Mouse (Mus musculus) forebrain, postnatal 0 days (tissue): ENCODE measurements at regions not wholly inside any gene's neighbourhood (a gene's known extent, or its start where the extent isn't known, plus 50 kb on each side); places are given as distances from the start of the nearest gene placed in this dataset.

Source experiments
- ATAC-seq: fragments of 200-750 bp; cut with Nextera tagmentation; 2 replicates; pipeline ENCODE4 v1.8.0; 2017; ENCODE audit warnings: mild to moderate bottlenecking, moderate library complexity
- DNase-seq: peaks from one replicate; pipeline ENCODE4 v3.0.0-alpha.2; 2015
- H3K27ac ChIP-seq: fragments of 300-500 bp; sonication (generic); 2 replicates; pipeline ENCODE4 v1.5.1; 2014; ENCODE audit warnings: low read depth, mild to moderate bottlenecking, antibody characterized with exemption, low read length, moderate library complexity, mixed read lengths
- H3K27me3 ChIP-seq: fragments of 300-500 bp; sonication (generic); 2 replicates; pipeline ENCODE4 v1.6.1; 2014; ENCODE audit warnings: mild to moderate bottlenecking, low read length, mixed read lengths; ENCODE audit not compliant: insufficient read depth
- H3K36me3 ChIP-seq: fragments of 300-500 bp; sonication (generic); 2 replicates; pipeline ENCODE4 v1.6.1; 2014; ENCODE audit warnings: mild to moderate bottlenecking, moderate library complexity; ENCODE audit not compliant: insufficient read depth
- H3K4me1 ChIP-seq: fragments of 300-500 bp; sonication (generic); 2 replicates; pipeline ENCODE4 v1.6.1; 2014; ENCODE audit warnings: antibody characterized with exemption; ENCODE audit not compliant: insufficient read depth
- H3K4me2 ChIP-seq: fragments of 300-500 bp; sonication (generic); 2 replicates; pipeline ENCODE4 v1.6.1; 2014; ENCODE audit warnings: low read depth, mild to moderate bottlenecking, moderate library complexity
- H3K4me3 ChIP-seq: fragments of 300-500 bp; sonication (generic); 2 replicates; pipeline ENCODE4 v1.5.1; 2014; ENCODE audit warnings: low read depth, low read length, mixed read lengths
- H3K9ac ChIP-seq: fragments of 300-500 bp; sonication (generic); 2 replicates; pipeline ENCODE4 v1.6.1; 2014; ENCODE audit warnings: mild to moderate bottlenecking
- H3K9me3 ChIP-seq: fragments of 300-500 bp; sonication (generic); 2 replicates; pipeline ENCODE4 v1.6.1; 2016; ENCODE audit warnings: low read length
- CTCF ChIP-seq: sonication (generic); IDR thresholded peaks from 2 replicates; pipeline ENCODE4 v1.5.1; 2016; ENCODE audit warnings: antibody characterized with exemption, control low read depth, low read depth
- WGBS: fragments of 180-500 bp; shearing (Covaris S2); extraction: QIAGEN DNeasy Blood & Tissue Kit; methylation state at CpG from one replicate; pipeline ENCODE4 v1.1.7; 2014; 5-methylcytosine and 5-hydroxymethylcytosine counted together

- no peak overlapping the region for H3K4me2 ChIP-seq
- no peak for DNase-seq
- no peak overlapping the region for H3K27ac ChIP-seq
- no peak for ATAC-seq
- TF ChIP-seq CTCF: no peak
- no peaks in the 10 kb centered on the region for H3K4me1 ChIP-seq
- H3K9me3 ChIP-seq: no peaks in the 10 kb centered on the region
- no peaks in the 10 kb centered on the region for H3K27me3 ChIP-seq
- H3K36me3 ChIP-seq: no peaks in the 10 kb centered on the region
- H3K9ac ChIP-seq: no peak overlapping the region
- 80% methylated on average over 7 of the region's 7 CpGs for WGBS
- no peak overlapping the region for H3K4me3 ChIP-seq
These were observed 248.5 kb upstream of the Tnp1 start for GRCm38 (mm10) chr1:73264245-73264644.

DNA sequence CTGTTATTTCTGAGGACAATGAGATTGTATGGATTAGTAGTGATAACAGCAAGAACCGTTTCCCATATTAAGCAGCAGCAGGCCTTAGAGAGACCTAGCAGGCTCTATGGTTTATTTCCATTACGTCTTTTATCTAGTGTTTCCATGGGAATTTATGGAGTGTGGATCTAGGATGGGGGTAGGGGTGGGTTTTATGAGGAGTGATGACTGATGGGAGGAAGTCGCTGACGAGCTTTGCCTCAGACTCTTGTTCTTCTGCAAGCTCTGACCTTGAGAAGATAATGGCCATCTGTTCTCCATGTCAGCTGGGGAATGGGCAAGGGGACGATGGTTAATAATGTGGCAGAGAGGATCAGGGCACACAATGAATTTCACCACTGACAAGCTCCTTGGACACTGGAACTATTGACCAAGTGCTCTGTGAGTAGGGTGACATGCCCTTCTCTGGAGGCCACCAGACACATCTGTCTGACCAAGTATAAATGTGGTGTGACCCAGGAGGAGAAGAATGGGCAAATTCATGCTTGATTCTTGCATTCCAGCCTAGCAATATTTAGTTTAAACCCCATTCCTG is 243.9 kb upstream of the Tnp1 start:
- TF ChIP-seq CTCF: no peak
- H3K36me3 ChIP-seq: no peaks in the 10 kb centered on the region
- ATAC-seq: no peak

GRCm38 (mm10) chr1:73257263-73257662 is 241.6 kb upstream of the Tnp1 start:
- H3K27me3 ChIP-seq: no peaks in the 10 kb centered on the region
- no peak overlapping the region for H3K27ac ChIP-seq
- no peak for DNase-seq
- 84% methylated on average over 2 of the region's 2 CpGs for WGBS
- no peak for TF ChIP-seq CTCF
- ATAC-seq: no peak
- no peaks in the 10 kb centered on the region for H3K36me3 ChIP-seq
- H3K4me2 ChIP-seq: no peak overlapping the region
- no peak overlapping the region for H3K9ac ChIP-seq
- H3K4me1 ChIP-seq: no peaks in the 10 kb centered on the region
- no peaks in the 10 kb centered on the region for H3K9me3 ChIP-seq
- H3K4me3 ChIP-seq: no peak overlapping the region

More for the DNA sequence above, 243.9 kb upstream of the Tnp1 start:
- no peak for DNase-seq
- no peak overlapping the region for H3K27ac ChIP-seq
- no peak overlapping the region for H3K4me3 ChIP-seq
- H3K27me3 ChIP-seq: no peaks in the 10 kb centered on the region
- H3K9me3 ChIP-seq: no peaks in the 10 kb centered on the region
- no peak overlapping the region for H3K4me2 ChIP-seq
- no peaks in the 10 kb centered on the region for H3K4me1 ChIP-seq
- H3K9ac ChIP-seq: no peak overlapping the region
- WGBS: 74% methylated on average over 5 of the region's 5 CpGs

DNA sequence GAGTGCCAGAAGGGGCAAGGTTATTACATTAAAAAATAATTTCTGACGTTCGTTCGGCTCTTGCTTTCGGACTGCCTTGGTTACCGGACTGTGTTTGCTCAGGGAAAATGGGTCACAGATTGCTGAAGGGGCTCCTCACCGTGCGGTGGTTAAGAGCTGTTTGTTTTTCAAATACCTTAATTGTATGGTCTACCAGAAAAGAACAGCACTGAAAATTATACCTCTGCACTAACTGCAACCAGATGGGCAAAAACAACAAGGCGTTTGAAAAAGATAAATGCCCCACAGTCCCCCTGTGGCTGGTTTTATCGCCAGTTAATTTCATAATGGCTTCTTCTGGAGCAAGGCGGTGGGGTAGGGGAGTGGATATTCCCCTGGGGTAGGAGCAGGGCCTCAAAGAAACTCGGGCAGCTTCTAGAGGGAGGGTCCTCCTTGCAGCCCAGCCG is 236.2 kb upstream of the Tnp1 start:
- Histone ChIP-seq H3K27ac (no peak overlapping the region), H3K4me2 (no peak overlapping the region), H3K9ac (no peak overlapping the region), H3K4me3 (no peak overlapping the region), H3K27me3 (no peaks in the 10 kb centered on the region), H3K9me3 (no peaks in the 10 kb centered on the region), H3K36me3 (no peaks in the 10 kb centered on the region), H3K4me1 (no peaks in the 10 kb centered on the region)
- 63% methylated on average over 12 of the region's 12 CpGs for WGBS
- ATAC-seq (no peak), DNase-seq (no peak)
- no peak for TF ChIP-seq CTCF

DNA sequence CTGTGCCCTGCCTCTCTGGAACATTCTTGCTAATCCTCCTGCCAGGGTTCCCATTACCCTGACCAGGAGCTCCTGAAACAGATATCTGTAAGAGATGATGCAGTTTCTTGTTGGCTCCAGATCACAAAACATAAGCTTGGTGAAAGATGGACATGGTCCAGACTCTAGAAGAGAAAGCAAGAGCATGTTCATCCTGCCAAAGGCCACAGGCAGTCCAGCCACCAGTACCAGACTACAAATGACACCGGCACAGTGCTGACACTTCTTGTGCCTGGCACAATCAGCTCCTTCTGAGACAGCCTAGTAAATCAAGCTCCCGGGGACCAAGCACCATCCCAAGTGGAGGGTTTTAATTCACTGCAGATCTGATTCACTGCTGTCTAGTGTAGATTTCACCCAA is 228.3 kb upstream of the Tnp1 start:
- no peak for TF ChIP-seq CTCF
- no peaks in the 10 kb centered on the region for H3K4me1 ChIP-seq
- no peak overlapping the region; the same call in 1 of the 2 replicates for H3K27ac ChIP-seq
- H3K4me3 ChIP-seq: no peak overlapping the region
- ATAC-seq: no peak
- no peaks in the 10 kb centered on the region for H3K9me3 ChIP-seq
- 83% methylated on average over 2 of the region's 2 CpGs for WGBS
- H3K36me3 ChIP-seq: no peaks in the 10 kb centered on the region
- H3K27me3 ChIP-seq: no peaks in the 10 kb centered on the region
- H3K9ac ChIP-seq: no peak overlapping the region
- no peak overlapping the region for H3K4me2 ChIP-seq
- DNase-seq: no peak

GRCm38 (mm10) chr1:73242290-73242689 is 226.6 kb upstream of the Tnp1 start:
- ATAC-seq (no peak), DNase-seq (no peak)
- H3K9ac ChIP-seq: no peak overlapping the region
- H3K4me3 ChIP-seq: no peak overlapping the region
- H3K27me3 ChIP-seq: no peaks in the 10 kb centered on the region
- WGBS: 85% methylated on average over 9 of the region's 9 CpGs
- H3K4me1 ChIP-seq: no peaks in the 10 kb centered on the region
- no peak overlapping the region for H3K27ac ChIP-seq
- H3K9me3 ChIP-seq: no peaks in the 10 kb centered on the region
- TF ChIP-seq CTCF: no peak
- no peak overlapping the region for H3K4me2 ChIP-seq
- no peaks in the 10 kb centered on the region for H3K36me3 ChIP-seq

DNA sequence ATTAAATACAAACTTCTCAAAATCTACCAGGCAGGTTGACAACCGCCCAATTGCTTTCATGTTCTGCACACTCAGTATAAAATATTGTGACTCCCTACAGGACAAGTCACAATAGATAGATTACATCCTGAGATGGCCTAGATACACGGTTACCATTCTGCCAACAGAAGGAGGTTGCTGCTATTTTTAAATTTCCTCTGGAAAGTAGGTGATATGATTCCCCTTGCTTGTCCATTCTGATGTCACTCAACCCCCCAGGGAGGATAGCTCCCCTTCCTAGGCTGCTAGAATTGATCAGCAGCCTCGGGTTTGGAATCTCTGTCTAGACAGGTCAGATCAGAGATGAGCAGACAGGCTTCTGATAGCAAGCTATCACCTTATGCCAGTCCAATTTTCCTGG is 221.2 kb upstream of the Tnp1 start:
- no peak overlapping the region for H3K27ac ChIP-seq
- no peak overlapping the region for H3K4me2 ChIP-seq
- H3K4me1 ChIP-seq: no peaks in the 10 kb centered on the region
- no peaks in the 10 kb centered on the region for H3K36me3 ChIP-seq
- 73% methylated on average over 3 of the region's 3 CpGs for WGBS
- DNase-seq (no peak), ATAC-seq (no peak)
- no peak for TF ChIP-seq CTCF
- H3K9me3 ChIP-seq: no peaks in the 10 kb centered on the region
- no peak overlapping the region for H3K4me3 ChIP-seq
- no peak overlapping the region for H3K9ac ChIP-seq
- H3K27me3 ChIP-seq: no peaks in the 10 kb centered on the region

GRCm38 (mm10) chr1:73233636-73234035 is 217.9 kb upstream of the Tnp1 start:
- Histone ChIP-seq H3K4me3 (no peak overlapping the region), H3K27ac (no peak overlapping the region), H3K9me3 (no peaks in the 10 kb centered on the region), H3K9ac (no peak overlapping the region), H3K36me3 (no peaks in the 10 kb centered on the region), H3K4me1 (no peaks in the 10 kb centered on the region), H3K27me3 (no peaks in the 10 kb centered on the region), H3K4me2 (no peak overlapping the region)
- DNase-seq: no peak
- ATAC-seq: no peak
- no peak for TF ChIP-seq CTCF
